Mouse (Mus musculus) c-Kit-positive CD71-positive TER-119-negative erythroid progenitor cells, embryonic 14.5 days (primary cell): Measurements from ENCODE around the gene Olfr1423.
"Not testable (repeated sequence)": the region's sequence is repeated elsewhere in the genome, so short reads cannot be mapped to it uniquely, and the experiment has no call there.

ENCODE experiments used
- DNase-seq: peaks from one replicate; pipeline ENCODE4 v3.0.0-alpha.2; 2013; ENCODE audit warnings: low read depth

Olfr1423 gene

DNA sequence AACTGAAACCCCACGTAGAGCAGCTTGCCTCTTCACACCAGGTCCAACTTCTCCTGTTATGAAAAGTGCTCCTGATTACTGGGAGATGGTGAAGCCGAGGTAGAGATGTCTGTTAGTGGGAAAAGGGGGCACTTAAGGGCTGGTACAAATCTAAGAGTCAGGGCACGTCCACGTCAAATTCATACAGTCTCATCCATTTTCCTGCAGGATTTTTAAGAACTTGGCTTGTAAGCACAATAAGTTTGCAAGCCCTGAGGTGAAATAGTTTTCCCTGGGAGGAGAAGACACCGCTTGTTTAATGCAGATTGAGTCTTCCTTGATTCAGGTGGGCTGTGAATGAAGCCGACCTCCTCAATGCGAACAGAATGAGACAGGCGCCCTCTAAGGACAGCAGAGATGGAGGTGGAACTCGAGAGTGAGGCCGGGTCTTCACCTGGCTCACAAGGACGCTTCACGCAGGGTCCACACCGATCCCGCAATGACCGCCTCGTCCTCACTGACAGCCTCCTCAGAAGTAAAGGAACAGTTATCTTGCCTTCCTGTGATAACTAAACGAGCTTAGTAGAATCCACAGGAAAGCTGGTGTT, 34.7 kb downstream of the Olfr1423 start:
- peak; percentile 41 for DNase-seq

DNA sequence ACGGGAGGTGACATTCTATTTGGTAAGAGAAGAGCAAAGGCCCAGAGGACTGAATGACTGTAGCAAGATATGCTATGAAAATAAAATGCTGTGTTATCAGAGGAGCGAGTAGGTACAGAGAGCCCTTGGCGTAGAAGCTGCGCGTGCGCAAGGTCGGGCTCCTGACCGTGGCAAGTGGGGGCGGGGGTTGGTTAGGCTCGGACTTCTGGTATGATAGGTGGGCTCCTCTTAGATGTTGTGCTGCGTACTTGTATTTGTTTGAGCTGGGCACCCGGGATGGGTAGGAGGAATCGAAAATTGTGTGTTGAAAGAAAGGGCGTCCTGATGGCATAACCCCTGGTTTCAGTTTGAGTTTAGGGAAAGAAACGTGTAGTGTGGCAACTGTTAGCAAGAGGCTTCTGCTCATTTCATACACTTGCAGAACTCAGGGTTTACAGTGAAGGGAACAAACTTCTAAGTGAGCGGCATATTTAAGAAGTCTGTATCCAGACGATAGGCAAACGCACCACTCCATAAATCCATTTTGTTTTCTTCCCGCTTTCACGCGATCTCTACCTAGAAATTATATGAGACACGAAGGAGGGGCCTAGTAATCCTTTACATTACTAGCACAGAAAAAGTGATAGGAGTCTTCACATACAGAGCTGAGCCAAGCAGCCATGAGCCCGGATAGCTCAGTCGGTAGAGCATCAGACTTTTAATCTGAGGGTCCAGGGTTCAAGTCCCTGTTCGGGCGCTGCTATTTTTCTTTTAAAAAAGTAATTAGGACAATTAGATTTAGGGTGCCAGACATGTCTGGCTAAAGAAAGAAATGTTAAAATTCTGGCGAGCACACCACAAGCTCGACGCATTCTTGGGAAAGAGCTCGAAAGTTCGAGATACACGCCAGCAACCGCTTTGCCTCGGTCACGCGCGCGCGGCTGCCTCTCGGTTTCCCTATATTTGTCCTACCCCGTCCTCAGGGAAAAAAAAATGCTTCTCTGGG, 35.4 kb downstream of the Olfr1423 start:
- DNase-seq = peak; percentile 90

DNA sequence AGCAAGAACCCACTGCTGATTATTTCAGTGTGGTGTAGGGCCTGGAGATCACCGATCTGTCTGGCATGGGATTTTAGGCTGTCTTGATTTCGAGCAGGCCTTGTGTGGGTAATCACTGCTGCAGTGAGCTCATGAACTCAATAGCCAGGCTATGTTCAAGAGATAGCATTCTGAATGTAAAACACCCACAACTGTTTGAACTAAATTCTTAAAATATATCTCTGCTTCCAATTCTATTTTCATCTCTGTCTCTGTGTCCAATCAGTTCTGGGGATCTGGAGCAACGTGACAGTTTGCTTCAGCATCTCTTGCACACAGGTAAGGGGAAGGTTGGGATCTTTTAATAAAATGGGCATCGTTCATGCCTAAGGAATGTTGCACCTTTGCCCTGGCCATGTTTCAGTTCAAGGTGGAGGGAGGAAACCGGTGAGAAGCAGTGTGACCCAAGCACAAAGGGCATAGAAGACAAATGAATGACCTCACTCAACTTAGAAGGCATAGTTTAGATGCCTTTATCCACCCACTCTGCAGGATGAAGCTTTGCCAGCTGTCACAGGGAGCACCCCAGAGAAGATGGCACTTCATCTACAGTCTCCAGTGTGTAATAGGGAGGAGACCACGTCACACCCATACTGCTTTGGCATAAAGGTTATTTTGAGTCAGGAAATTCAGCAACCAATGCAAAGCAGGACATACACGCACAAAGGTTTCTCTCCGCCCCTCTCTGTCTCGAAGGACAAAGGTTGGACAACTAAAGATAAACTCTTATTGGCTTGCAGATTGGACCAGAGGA, 36.7 kb downstream of the Olfr1423 start:
- DNase-seq = peak; percentile 56

DNA sequence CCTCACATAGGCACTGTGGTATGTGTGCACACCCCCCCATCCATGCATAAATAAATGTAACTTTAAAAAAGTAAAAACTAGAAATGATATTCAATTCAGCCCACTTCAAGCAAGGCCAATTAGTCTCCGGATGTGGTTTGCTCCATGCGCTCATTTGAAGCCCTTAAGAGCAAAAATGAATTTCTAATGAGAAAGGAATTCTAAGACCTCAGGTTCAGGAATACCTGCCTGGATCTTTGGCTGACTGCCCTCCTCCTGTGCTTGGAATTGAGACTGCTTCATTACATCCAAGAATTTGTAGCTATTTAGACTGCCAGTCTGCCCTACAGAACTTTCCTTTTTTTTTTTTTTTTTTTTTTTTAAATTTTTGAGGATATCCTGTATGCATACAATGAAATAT, 37.5 kb downstream of the Olfr1423 start:
- DNase-seq = no peak

DNA sequence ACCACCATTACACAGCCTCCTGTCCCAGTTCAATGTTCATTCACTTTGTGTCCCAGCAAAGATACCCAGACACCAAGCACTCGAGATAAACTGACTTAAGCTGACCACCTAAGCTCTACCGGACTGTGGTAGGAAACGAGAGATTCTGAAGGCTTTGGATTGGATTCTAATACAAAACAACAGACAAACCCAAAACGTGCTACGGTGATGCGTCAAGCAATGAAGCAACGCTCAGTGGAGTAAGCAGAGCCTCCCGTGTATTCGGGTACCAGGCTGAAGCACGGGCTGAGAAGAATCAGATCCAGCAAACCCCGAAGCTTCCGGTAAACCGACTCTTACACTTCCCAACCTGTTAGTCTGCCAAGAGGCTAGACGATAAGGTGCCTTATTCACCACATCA, 38.3 kb downstream of the Olfr1423 start:
- DNase-seq = no peak

DNA sequence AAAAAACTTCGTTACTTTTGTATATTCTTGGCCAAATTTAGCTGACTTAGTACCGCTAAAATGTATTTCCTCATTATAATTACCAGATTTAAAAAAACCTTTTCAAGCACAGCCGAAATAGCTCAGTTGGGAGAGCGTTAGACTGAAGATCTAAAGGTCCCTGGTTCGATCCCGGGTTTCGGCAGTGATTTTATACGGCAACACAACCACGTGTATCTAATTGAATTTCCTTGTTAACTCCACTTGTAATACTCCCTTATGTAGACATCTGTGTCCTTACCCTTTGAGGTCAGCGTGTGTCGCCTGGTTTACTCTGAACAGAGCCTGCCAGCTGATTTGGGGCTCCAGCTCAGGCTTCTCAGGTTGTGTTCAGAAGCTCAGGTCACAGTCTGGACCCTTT, 39.0 kb downstream of the Olfr1423 start:
- DNase-seq = peak; percentile 71

DNA sequence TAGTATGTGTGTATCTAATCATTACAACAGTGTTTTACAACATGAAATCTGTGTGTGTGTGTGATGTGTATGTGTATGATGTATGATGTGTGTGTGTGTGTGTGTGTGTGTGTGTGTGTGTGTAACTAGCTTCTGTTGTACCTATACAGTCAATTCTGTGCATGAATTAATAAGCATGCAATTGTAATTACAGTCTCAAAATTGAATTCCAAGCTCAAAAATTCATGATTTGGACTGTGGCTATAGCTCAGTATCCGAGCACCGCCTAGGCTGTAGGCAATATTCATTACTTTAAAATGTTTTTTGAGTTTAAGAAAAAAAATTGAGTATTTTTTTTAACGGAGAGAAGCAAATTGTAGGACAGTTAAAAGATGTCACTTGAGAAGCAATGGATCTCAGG, 39.4 kb downstream of the Olfr1423 start:
- no peak for DNase-seq

DNA sequence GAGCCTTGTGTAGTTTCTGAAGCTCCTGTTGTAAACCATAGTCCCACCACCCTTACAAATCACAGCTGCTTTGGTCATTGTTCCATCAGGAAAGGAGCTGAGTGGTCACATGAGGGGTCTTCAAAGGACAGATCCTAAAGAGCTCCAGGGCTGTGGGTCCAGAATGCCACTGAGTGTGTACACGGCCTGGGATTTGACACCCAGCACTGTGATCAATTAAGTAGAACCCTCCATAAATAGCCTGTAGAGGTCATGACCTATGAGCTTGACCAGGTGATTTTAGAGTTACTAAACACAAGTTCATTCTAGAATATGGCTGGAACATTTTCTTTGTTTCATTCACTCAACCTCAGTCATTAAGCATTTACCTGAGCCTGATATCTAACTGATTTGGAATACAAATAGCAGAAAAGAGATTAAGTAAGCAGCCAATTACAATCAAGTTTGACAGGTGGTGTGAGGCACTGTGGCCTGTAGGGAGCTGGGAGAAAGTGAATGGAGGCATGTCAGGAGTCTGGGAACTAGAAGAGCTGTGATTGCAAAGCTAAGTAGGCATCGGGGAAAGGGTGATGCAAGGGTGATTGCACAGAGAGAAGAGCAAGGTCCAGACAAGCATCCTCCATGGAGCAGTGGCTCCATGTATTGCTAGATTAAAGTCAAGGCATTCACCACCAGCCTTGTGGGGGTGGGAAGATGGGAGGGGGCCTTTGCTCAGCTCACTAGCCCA, 45.2 kb downstream of the Olfr1423 start:
- DNase-seq = no peak

DNA sequence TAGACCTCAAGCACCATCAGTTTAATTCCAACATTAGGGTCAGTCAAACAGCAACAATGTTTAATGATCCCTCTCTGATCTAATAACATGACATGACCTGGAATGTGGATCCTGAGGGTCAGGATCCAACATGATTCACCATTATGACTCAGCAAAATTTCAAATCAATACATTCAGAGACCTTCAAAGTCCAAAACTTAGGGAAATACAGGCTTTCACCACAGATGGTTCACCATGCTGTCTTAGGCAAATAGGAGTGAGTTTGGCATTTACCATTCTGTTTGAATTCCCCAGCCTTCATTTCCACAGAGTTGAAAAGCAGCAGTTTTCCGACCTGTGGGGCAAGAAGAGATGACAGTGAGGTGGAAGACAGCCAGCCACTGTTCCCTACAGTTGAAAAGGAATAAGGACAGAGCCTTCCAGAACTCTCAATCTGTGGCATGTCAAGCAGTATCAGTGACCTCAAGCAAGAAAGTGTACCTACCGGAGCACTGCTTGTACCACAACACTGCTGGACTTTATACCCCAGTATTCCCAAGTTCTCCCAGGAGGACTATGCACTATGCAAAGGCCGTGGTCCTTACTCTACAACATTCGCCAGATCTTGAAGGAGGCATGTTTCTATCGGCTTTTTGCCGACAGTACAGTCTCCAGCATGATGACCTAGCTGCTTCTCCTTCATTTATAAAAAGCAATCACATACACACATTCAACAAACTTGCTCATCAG, 46.2 kb downstream of the Olfr1423 start:
- no peak for DNase-seq

DNA sequence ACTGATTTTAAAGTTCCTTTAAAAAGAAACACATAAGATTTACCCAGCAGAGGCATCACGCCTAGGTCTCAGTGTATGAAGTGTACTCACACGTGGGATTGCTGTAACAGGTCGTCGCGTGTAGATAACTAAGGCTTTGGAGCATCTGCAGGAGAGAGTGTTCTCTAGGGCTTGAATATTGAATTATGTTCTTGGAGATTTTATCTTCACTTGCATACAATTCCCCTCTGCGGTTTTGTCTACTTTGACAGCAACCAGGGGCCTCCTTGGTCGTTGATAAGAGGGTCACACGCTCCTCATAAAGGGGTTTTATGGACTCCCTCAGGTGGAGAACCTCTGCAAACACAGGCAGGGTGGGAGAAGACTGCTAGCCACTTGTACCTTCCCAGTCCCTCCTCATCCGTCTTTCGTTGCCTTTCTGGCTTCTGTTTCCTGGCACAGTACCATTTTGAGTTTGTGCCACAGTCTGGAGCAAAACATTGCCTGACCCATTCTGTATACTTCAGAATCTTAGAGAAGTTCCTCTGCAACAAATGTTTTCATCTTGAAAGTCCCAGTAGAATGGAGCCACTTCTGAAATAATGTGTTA, 48.6 kb downstream of the Olfr1423 start:
- DNase-seq = no peak

DNA sequence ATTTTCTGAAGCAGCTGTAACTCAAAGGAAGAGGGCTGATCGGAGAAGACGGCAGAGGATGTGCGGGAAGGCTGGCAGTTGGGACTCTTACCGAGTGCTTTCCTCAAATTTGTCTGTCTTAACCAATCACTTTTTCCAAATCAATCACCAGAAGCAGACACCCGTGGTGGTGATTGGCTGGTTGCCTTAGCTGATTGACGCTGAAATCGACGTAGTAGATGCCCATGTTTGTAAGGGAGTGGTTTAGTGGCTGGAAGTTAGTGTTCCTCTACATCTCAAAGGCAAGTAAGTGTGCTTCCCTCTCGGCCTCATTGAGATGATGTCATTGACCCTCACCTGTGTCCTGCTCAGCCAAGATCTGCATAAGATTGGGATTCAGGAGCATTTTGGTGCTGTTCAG, 49.1 kb downstream of the Olfr1423 start:
- DNase-seq = no peak

DNA sequence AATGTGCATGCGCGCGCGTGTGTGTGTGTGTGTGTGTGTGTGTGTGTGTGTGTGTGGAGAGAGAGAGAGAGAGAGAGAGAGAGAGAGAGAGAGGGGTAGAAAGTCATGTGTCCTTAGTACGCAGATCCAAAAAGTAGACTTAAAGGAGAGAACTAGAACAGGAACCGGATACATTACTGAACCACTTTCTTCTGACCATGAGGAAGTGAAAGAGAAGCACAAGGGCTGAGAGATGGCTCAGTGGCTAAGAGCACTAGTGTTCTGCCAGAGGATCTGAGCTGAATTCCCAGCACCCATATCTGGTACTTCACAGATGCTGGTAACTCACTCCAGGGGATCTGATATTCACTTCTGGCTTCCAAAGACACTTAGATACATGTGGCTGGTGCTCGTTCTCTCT, 51.8 kb downstream of the Olfr1423 start:
- no peak for DNase-seq

DNA sequence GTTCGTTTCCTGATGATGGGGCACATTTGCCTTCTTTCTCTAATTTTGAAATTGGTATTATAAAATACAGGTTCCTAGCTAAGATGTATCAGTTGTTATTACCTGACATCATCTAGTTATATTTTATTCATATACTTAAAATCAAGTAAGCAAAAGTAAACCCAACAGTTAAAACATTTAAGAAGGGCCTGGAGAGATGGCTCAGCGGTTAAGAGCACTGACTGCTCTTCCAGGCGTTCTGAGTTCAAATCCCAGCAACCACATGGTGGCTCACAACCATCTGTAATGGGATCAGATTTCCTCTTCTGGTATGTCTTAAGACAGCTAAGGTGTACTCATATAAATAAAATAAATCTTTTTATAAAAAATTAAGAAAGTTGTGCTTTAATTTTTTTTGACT, 53.3 kb downstream of the Olfr1423 start:
- no peak for DNase-seq

DNA sequence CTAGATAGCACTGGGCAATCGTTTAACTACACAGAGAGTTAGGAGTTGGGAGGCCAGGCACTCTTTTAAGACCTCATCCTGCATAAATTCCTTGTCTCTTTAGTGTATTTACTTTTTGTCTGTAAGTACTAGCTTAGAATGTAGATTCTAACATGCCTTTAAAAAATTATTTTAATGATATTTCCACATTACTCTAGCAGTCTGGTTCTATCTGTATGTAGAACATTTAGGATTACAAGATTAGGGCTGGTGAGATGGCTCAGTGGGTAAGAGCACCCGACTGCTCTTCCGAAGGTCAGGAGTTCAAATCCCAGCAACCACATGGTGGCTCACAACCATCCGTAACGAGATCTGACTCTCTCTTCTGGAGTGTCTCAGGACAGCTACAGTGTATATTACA, 56.5 kb downstream of the Olfr1423 start:
- DNase-seq = not testable (repeated sequence)
